Mouse (Mus musculus): ENCODE data around the gene Nfatc4. TPM values are rescaled to one million over a fixed set of nuclear protein-coding genes. Genes with fewer than 3 reads are reported as not detected.

Nfatc4 gene
- polyA plus RNA-seq, 1 experiment from 2014 or later: 32.7 TPM

DNA sequence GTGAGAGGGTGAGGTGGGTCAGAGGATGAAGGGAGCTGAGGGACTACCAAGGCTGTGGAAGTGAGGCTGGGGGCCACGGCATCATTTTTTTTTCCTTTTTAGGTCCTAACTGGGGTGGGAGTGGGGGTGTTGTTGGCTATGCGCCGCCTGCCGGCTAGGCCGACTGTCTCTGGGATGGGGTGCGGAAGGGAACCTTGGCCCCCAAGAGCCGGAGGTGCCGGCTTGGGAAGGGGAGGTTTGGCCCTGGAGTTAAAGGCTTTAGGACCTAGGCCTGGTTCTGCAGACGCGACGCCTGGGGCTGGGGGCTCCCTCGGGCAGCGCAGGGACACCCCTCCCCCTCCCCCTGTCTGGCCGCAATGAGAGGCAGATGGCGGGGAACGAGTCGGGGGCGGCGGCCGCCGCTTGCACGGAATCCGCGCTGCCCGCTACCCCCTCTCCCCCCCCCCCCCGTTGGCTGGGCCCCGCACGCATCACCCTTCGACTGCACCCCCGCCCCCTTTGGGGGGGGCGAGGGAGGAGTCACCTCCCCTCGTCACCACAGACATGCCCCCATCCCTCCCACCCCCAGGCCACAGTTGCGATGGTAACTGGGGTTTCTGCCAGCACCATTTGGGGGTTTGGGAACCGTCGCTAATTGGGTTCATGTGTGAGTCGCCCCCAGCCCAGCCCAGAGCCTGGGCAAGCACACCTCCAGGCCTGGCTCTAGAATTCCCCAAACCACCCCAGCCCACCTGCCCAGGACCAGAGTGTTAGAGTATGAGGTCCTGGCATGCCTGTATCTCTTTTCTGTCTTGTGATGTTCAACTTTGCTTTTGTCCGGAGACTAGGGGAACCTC is 2.5 kb downstream of the Nfatc4 start:
- ATAC-seq (replicated peaks; ENCODE audit: low FRiP score) (0 out of 2 replicates have a peak, but pooled peaks have one; percentile 1), DNase-seq (ENCODE audit: low spot score) (peak; percentile 84)
- peak overlapping the region; percentile 84 for H3K27ac ChIP-seq (ENCODE audit: low read depth, low read length)
- peaks cover 15% of the 10 kb centered on the region; the same call in 1 of the 2 replicates for H3K4me1 ChIP-seq (replicated peaks; ENCODE audit: control insufficient read depth, insufficient read depth, low read length)
- 0 out of 2 replicates have a peak, but pooled peaks cover 6% of the 10 kb centered on the region for H3K27me3 ChIP-seq (ENCODE audit: control insufficient read depth, insufficient read depth, low read length)
- H3K9me3 ChIP-seq (ENCODE audit: control insufficient read depth, low read length): no peaks in the 10 kb centered on the region
- H3K4me3 ChIP-seq (ENCODE audit: low read depth, low read length): peak overlapping the region; percentile 42
- peak overlapping the region; percentile 61 for H3K4me2 ChIP-seq (ENCODE audit: low read depth, low read length, severe bottlenecking)
- no peaks in the 10 kb centered on the region for H3K36me3 ChIP-seq (ENCODE audit: control insufficient read depth, insufficient read depth, low read length)
- WGBS: 0% methylated on average over 17 of the region's 37 CpGs
- peak overlapping the region; percentile 78 for H3K9ac ChIP-seq (ENCODE audit: low read length)

GRCm38 (mm10) chr14:55826142-55826541 is 3.2 kb downstream of the Nfatc4 start:
- Histone ChIP-seq H3K27ac (ENCODE audit: low read depth, low read length) (no peak overlapping the region), H3K36me3 (ENCODE audit: control insufficient read depth, insufficient read depth, low read length) (no peaks in the 10 kb centered on the region), H3K4me1 (replicated peaks; ENCODE audit: control insufficient read depth, insufficient read depth, low read length) (peaks cover 15% of the 10 kb centered on the region; the same call in 1 of the 2 replicates), H3K9me3 (ENCODE audit: control insufficient read depth, low read length) (no peaks in the 10 kb centered on the region), H3K27me3 (ENCODE audit: control insufficient read depth, insufficient read depth, low read length) (0 out of 2 replicates have a peak, but pooled peaks cover 6% of the 10 kb centered on the region), H3K4me2 (ENCODE audit: low read depth, low read length, severe bottlenecking) (peak overlapping the region; percentile 61), H3K4me3 (ENCODE audit: low read depth, low read length) (peak overlapping the region; percentile 42), H3K9ac (ENCODE audit: low read length) (peak overlapping the region; percentile 78)
- DNase-seq (ENCODE audit: low spot score): peak; percentile 66
- ATAC-seq (replicated peaks; ENCODE audit: low FRiP score): no peak
- WGBS: 2% methylated on average over 15 of the region's 15 CpGs

DNA sequence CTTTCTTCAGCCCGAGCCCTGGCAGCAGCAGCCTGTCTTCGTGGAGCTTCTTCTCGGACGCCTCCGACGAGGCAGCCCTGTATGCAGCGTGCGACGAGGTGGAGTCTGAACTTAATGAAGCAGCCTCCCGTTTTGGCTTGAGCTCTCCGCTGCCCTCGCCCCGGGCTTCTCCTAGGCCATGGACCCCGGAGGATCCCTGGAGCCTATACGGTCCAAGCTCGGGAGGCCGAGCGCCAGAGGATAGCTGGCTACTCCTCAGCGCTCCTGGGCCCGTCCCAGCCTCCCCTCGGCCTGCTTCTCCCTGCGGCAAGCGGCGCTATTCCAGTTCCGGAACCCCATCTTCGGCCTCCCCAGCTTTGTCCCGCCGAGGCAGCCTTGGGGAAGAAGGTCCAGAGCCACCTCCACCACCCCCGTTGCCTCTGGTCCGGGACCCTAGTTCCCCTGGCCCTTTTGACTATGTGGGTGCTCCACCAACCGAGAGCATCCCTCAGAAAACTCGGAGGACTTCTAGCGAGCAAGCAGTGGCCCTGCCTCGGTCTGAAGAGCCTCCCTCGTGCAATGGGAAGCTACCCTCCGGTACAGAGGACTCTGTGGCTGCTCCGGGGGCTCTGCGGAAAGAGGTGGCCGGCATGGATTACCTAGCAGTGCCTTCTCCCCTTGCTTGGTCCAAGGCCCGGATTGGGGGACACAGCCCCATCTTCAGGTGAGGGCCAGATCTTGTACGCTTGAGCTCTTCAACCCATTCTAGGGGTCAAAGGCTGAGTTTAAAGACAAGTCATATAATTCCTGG is 3.8 kb downstream of the Nfatc4 start:
- H3K27ac ChIP-seq (ENCODE audit: low read depth, low read length): no peak overlapping the region
- H3K36me3 ChIP-seq (ENCODE audit: control insufficient read depth, insufficient read depth, low read length): no peaks in the 10 kb centered on the region
- peaks cover 15% of the 10 kb centered on the region; the same call in 1 of the 2 replicates for H3K4me1 ChIP-seq (replicated peaks; ENCODE audit: control insufficient read depth, insufficient read depth, low read length)
- 0 out of 2 replicates have a peak, but pooled peaks cover 6% of the 10 kb centered on the region for H3K27me3 ChIP-seq (ENCODE audit: control insufficient read depth, insufficient read depth, low read length)
- ATAC-seq (replicated peaks; ENCODE audit: low FRiP score) (no peak), DNase-seq (ENCODE audit: low spot score) (peak; percentile 70)
- H3K9me3 ChIP-seq (ENCODE audit: control insufficient read depth, low read length): no peaks in the 10 kb centered on the region
- WGBS: 7% methylated on average over 41 of the region's 41 CpGs
- peak overlapping the region; percentile 61 for H3K4me2 ChIP-seq (ENCODE audit: low read depth, low read length, severe bottlenecking)
- H3K9ac ChIP-seq (ENCODE audit: low read length): peak overlapping the region; percentile 44
- H3K4me3 ChIP-seq (ENCODE audit: low read depth, low read length): peak overlapping the region; percentile 42

DNA sequence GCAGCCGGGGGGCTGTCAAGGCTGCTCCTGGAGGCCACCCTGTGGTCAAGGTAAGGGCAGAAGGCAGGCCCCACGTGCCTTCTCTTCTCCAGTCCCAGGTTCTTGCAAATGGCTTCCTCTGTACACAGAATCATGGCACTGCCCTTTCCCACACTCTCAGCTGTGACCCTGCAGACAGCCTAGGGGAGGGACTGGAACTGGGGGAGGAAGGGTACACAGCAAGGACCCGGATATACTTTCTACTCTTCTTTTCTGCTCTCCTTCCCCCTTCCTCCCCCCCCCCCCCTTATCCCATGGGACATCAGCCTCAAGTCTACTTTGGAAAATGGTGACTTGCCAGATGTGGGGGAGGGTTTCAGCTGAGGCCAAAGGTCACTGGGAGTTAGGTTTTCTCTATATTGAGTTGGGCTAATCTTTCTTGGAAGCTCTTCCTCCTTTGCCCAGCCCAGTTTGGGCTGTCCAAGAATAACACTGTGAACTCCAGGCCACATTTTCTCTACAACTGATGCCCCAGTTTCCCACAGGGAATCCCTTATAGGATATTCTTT is 5.8 kb downstream of the Nfatc4 start:
- Histone ChIP-seq H3K27ac (ENCODE audit: low read depth, low read length) (no peak overlapping the region), H3K9ac (ENCODE audit: low read length) (no peak overlapping the region), H3K9me3 (ENCODE audit: control insufficient read depth, low read length) (no peaks in the 10 kb centered on the region), H3K4me1 (replicated peaks; ENCODE audit: control insufficient read depth, insufficient read depth, low read length) (peaks cover 12% of the 10 kb centered on the region; the same call in 1 of the 2 replicates), H3K4me3 (ENCODE audit: low read depth, low read length) (no peak overlapping the region), H3K36me3 (ENCODE audit: control insufficient read depth, insufficient read depth, low read length) (no peaks in the 10 kb centered on the region), H3K4me2 (ENCODE audit: low read depth, low read length, severe bottlenecking) (no peak overlapping the region), H3K27me3 (ENCODE audit: control insufficient read depth, insufficient read depth, low read length) (0 out of 2 replicates have a peak, but pooled peaks cover 6% of the 10 kb centered on the region)
- no peak for DNase-seq (ENCODE audit: low spot score)
- no peak for ATAC-seq (replicated peaks; ENCODE audit: low FRiP score)
- 56% methylated on average over 3 of the region's 3 CpGs for WGBS

GRCm38 (mm10) chr14:55829854-55830253 is 6.9 kb downstream of the Nfatc4 start:
- peaks cover 12% of the 10 kb centered on the region; the same call in 1 of the 2 replicates for H3K4me1 ChIP-seq (replicated peaks; ENCODE audit: control insufficient read depth, insufficient read depth, low read length)
- WGBS: 89% methylated on average over 16 of the region's 16 CpGs
- no peaks in the 10 kb centered on the region for H3K9me3 ChIP-seq (ENCODE audit: control insufficient read depth, low read length)
- H3K9ac ChIP-seq (ENCODE audit: low read length): no peak overlapping the region
- no peaks in the 10 kb centered on the region for H3K36me3 ChIP-seq (ENCODE audit: control insufficient read depth, insufficient read depth, low read length)
- DNase-seq (ENCODE audit: low spot score) (no peak), ATAC-seq (replicated peaks; ENCODE audit: low FRiP score) (no peak)
- no peak overlapping the region for H3K27ac ChIP-seq (ENCODE audit: low read depth, low read length)
- no peak overlapping the region for H3K4me2 ChIP-seq (ENCODE audit: low read depth, low read length, severe bottlenecking)
- no peak overlapping the region for H3K4me3 ChIP-seq (ENCODE audit: low read depth, low read length)
- 0 out of 2 replicates have a peak, but pooled peaks cover 6% of the 10 kb centered on the region for H3K27me3 ChIP-seq (ENCODE audit: control insufficient read depth, insufficient read depth, low read length)

DNA sequence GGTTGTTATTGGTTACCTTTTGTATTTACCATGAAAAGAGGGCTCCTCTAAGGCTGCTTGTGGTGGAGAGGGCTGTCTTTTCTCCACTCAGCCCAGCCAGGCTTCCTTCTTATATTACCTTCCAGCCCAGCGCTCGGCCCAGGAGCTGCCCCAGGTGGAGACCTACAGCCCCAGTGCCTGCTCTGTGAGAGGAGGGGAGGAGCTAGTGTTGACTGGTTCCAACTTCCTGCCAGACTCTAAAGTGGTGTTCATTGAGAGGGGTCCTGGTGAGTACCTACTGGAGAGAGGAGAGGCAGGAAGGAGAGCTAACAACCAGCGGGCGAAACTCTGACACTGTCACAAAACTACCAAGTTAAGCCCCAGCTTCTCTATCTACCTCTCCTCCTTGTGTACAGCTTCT is 7.4 kb downstream of the Nfatc4 start:
- Histone ChIP-seq H3K4me2 (ENCODE audit: low read depth, low read length, severe bottlenecking) (no peak overlapping the region), H3K27me3 (ENCODE audit: control insufficient read depth, insufficient read depth, low read length) (0 out of 2 replicates have a peak, but pooled peaks cover 6% of the 10 kb centered on the region), H3K9ac (ENCODE audit: low read length) (no peak overlapping the region), H3K4me3 (ENCODE audit: low read depth, low read length) (no peak overlapping the region), H3K27ac (ENCODE audit: low read depth, low read length) (no peak overlapping the region), H3K4me1 (replicated peaks; ENCODE audit: control insufficient read depth, insufficient read depth, low read length) (peaks cover 10% of the 10 kb centered on the region; the same call in 1 of the 2 replicates), H3K9me3 (ENCODE audit: control insufficient read depth, low read length) (no peaks in the 10 kb centered on the region), H3K36me3 (ENCODE audit: control insufficient read depth, insufficient read depth, low read length) (no peaks in the 10 kb centered on the region)
- no peak for ATAC-seq (replicated peaks; ENCODE audit: low FRiP score)
- DNase-seq (ENCODE audit: low spot score): no peak
- 89% methylated on average over 4 of the region's 4 CpGs for WGBS

- Histone ChIP-seq H3K4me1 (replicated peaks; ENCODE audit: control insufficient read depth, insufficient read depth, low read length) (no peaks in the 10 kb centered on the region), H3K4me3 (ENCODE audit: low read depth, low read length) (no peak overlapping the region), H3K4me2 (ENCODE audit: low read depth, low read length, severe bottlenecking) (no peak overlapping the region), H3K27ac (ENCODE audit: low read depth, low read length) (no peak overlapping the region), H3K9ac (ENCODE audit: low read length) (no peak overlapping the region), H3K9me3 (ENCODE audit: control insufficient read depth, low read length) (no peaks in the 10 kb centered on the region), H3K27me3 (ENCODE audit: control insufficient read depth, insufficient read depth, low read length) (no peaks in the 10 kb centered on the region), H3K36me3 (ENCODE audit: control insufficient read depth, insufficient read depth, low read length) (no peaks in the 10 kb centered on the region)
- ATAC-seq (replicated peaks; ENCODE audit: low FRiP score) (no peak), DNase-seq (ENCODE audit: low spot score) (no peak)
- WGBS: 78% methylated on average over 4 of the region's 4 CpGs
These were observed 10.2 kb downstream of the Nfatc4 start for GRCm38 (mm10) chr14:55833126-55833525.

GRCm38 (mm10) chr14:55834808-55835533 is 12.0 kb downstream of the Nfatc4 start:
- Histone ChIP-seq H3K27ac (ENCODE audit: low read depth, low read length) (no peak overlapping the region), H3K4me1 (replicated peaks; ENCODE audit: control insufficient read depth, insufficient read depth, low read length) (no peaks in the 10 kb centered on the region), H3K4me2 (ENCODE audit: low read depth, low read length, severe bottlenecking) (no peak overlapping the region), H3K4me3 (ENCODE audit: low read depth, low read length) (no peak overlapping the region), H3K9me3 (ENCODE audit: control insufficient read depth, low read length) (no peaks in the 10 kb centered on the region), H3K36me3 (ENCODE audit: control insufficient read depth, insufficient read depth, low read length) (no peaks in the 10 kb centered on the region), H3K9ac (ENCODE audit: low read length) (no peak overlapping the region), H3K27me3 (ENCODE audit: control insufficient read depth, insufficient read depth, low read length) (no peaks in the 10 kb centered on the region)
- DNase-seq (ENCODE audit: low spot score): no peak
- no peak for ATAC-seq (replicated peaks; ENCODE audit: low FRiP score)
- WGBS: 73% methylated on average over 5 of the region's 5 CpGs
